Mouse (Mus musculus): ENCODE measurements around the gene Rab31.

Gene Rab31

GRCm38 (mm10) chr17:65742245-65742905, 30.2 kb downstream of the Rab31 start:
- intact Hi-C loops (cut with DNase I): no loop called here

GRCm38 (mm10) chr17:65741565-65741964, 31.0 kb downstream of the Rab31 start:
- intact Hi-C loops (cut with DNase I): no loop called here

GRCm38 (mm10) chr17:65739874-65740725, 32.5 kb downstream of the Rab31 start:
- intact Hi-C loops (cut with DNase I): loop anchor here (5.0 kb wide), 1 partner anchor 32 kb away; the partner anchor contains the start of gene Rab31

- intact Hi-C loops (cut with DNase I): loop anchor here (5.0 kb wide), 1 partner anchor 35 kb away; the partner anchor contains the start of gene Rab31
Measured at GRCm38 (mm10) chr17:65737622-65738021, 34.9 kb downstream of the Rab31 start.

GRCm38 (mm10) chr17:65737175-65737574, 35.4 kb downstream of the Rab31 start:
- intact Hi-C loops (cut with DNase I): loop anchor here (5.0 kb wide), 1 partner anchor 35 kb away; the partner anchor contains the start of gene Rab31

GRCm38 (mm10) chr17:65735088-65735487, 37.5 kb downstream of the Rab31 start:
- intact Hi-C loops (cut with DNase I): loop anchor here (5.0 kb wide), 1 partner anchor 37 kb away; the partner anchor contains the start of gene Rab31

GRCm38 (mm10) chr17:65732666-65733065, 39.9 kb downstream of the Rab31 start:
- intact Hi-C loops (cut with DNase I): no loop called here

GRCm38 (mm10) chr17:65731710-65732109, 40.8 kb downstream of the Rab31 start:
- intact Hi-C loops (cut with DNase I): no loop called here

GRCm38 (mm10) chr17:65729945-65730741, 42.4 kb downstream of the Rab31 start:
- intact Hi-C loops (cut with DNase I): no loop called here

- intact Hi-C loops (cut with DNase I): no loop called here
Measured at GRCm38 (mm10) chr17:65726755-65727154, 45.8 kb downstream of the Rab31 start.

GRCm38 (mm10) chr17:65726274-65726673, 46.3 kb downstream of the Rab31 start:
- intact Hi-C loops (cut with DNase I): no loop called here

- intact Hi-C loops (cut with DNase I): no loop called here
Measured at GRCm38 (mm10) chr17:65725814-65726213, 46.7 kb downstream of the Rab31 start.

GRCm38 (mm10) chr17:65725381-65725780, 47.2 kb downstream of the Rab31 start:
- intact Hi-C loops (cut with DNase I): no loop called here

GRCm38 (mm10) chr17:65724254-65724653, 48.3 kb downstream of the Rab31 start:
- intact Hi-C loops (cut with DNase I): no loop called here

- intact Hi-C loops (cut with DNase I): no loop called here
Measured at GRCm38 (mm10) chr17:65723633-65724032, 48.9 kb downstream of the Rab31 start.

- intact Hi-C loops (cut with DNase I): no loop called here
Measured at GRCm38 (mm10) chr17:65721330-65721729, 51.2 kb downstream of the Rab31 start.

GRCm38 (mm10) chr17:65719826-65720225, 52.7 kb downstream of the Rab31 start:
- intact Hi-C loops (cut with DNase I): no loop called here

- intact Hi-C loops (cut with DNase I): no loop called here
Measured at GRCm38 (mm10) chr17:65718578-65718977, 54.0 kb downstream of the Rab31 start.

GRCm38 (mm10) chr17:65717658-65718199, 54.8 kb downstream of the Rab31 start:
- intact Hi-C loops (cut with DNase I): no loop called here

GRCm38 (mm10) chr17:65714060-65714459, 58.5 kb downstream of the Rab31 start:
- intact Hi-C loops (cut with DNase I): no loop called here

- intact Hi-C loops (cut with DNase I): no loop called here
Measured at GRCm38 (mm10) chr17:65712861-65713535, 59.6 kb downstream of the Rab31 start.

Data from adrenal gland (tissue).